Mouse (Mus musculus): Measurements from ENCODE around the gene Taf10. TPM values are rescaled to one million over a fixed set of nuclear protein-coding genes. Genes with fewer than 3 reads are reported as not detected.

Gene Taf10
- 137 and 141 TPM in 2 replicates for polyA plus RNA-seq (2015; fragmentation: Nextera tagmentation; extraction: Ambion mirVana)

- Histone ChIP-seq H3K4me1 (peaks cover 11% of the 10 kb centered on the region), H3K9ac (peak within 1 kb of the TSS; percentile 92), H3K36me3 (ENCODE audit: poor library complexity, severe bottlenecking) (peaks cover 65% of the 10 kb centered on the region), H3K27me3 (no peaks in the 10 kb centered on the region), H3K4me3 (peak within 1 kb of the TSS; percentile 98), H3K27ac (peak within 1 kb of the TSS; percentile 79), H3K9me3 (replicated peaks) (no peaks in the 10 kb centered on the region), H3K4me2 (peak within 1 kb of the TSS; percentile 91)
- under 1% methylated on average over 60 of the region's 67 CpGs for WGBS
- peak; percentile 99 for ATAC-seq
Measured at GRCm38 (mm10) chr7:105743926-105744590, at the start of gene Taf10. Gene Taf10, minus strand, starts transcription at chr7:105744361.

GRCm38 (mm10) chr7:105793701-105794100 is 49.5 kb upstream of the Taf10 start:
- H3K36me3 ChIP-seq (ENCODE audit: poor library complexity, severe bottlenecking), result no peaks in the 10 kb centered on the region
- H3K4me3 ChIP-seq, result no peak overlapping the region
- H3K4me1 ChIP-seq, result no peaks in the 10 kb centered on the region; the same call in 1 of the 2 replicates
- WGBS, result 76% methylated on average over 7 of the region's 7 CpGs
- no peak overlapping the region for H3K9ac ChIP-seq
- no peak overlapping the region for H3K27ac ChIP-seq
- no peak overlapping the region for H3K4me2 ChIP-seq
- ATAC-seq, result no peak
- H3K9me3 ChIP-seq (replicated peaks), result no peaks in the 10 kb centered on the region
- no peaks in the 10 kb centered on the region for H3K27me3 ChIP-seq

- H3K4me3 ChIP-seq, result no peak overlapping the region
- H3K27me3 ChIP-seq, result no peaks in the 10 kb centered on the region
- H3K4me2 ChIP-seq, result no peak overlapping the region
- 91% methylated on average over 1 of the region's 1 CpGs for WGBS
- H3K9me3 ChIP-seq (replicated peaks), result no peaks in the 10 kb centered on the region
- no peak for ATAC-seq
- no peak overlapping the region for H3K9ac ChIP-seq
- peaks cover 11% of the 10 kb centered on the region for H3K4me1 ChIP-seq
- no peak overlapping the region for H3K27ac ChIP-seq
- no peaks in the 10 kb centered on the region for H3K36me3 ChIP-seq (ENCODE audit: poor library complexity, severe bottlenecking)
Measured at GRCm38 (mm10) chr7:105791147-105791546, 47.0 kb upstream of the Taf10 start.

GRCm38 (mm10) chr7:105787285-105788140 is 43.4 kb upstream of the Taf10 start, which contains the start of gene Dchs1:
Gene Dchs1, minus strand, starts transcription at chr7:105787654.
- under 1% methylated on average over 64 of the region's 97 CpGs for WGBS
- Histone ChIP-seq H3K27me3 (no peaks in the 10 kb centered on the region), H3K9ac (peak within 1 kb of the TSS; percentile 100), H3K36me3 (ENCODE audit: poor library complexity, severe bottlenecking) (peaks cover 34% of the 10 kb centered on the region), H3K4me3 (peak within 1 kb of the TSS; percentile 99), H3K27ac (peak within 1 kb of the TSS; percentile 96), H3K4me2 (peak within 1 kb of the TSS; percentile 88), H3K9me3 (replicated peaks) (no peaks in the 10 kb centered on the region), H3K4me1 (peaks cover 48% of the 10 kb centered on the region)
- ATAC-seq, result peak; percentile 83

- peak overlapping the region; percentile 99 for H3K4me3 ChIP-seq
- H3K4me1 ChIP-seq, result peaks cover 49% of the 10 kb centered on the region
- peak overlapping the region; percentile 88 for H3K4me2 ChIP-seq
- H3K36me3 ChIP-seq (ENCODE audit: poor library complexity, severe bottlenecking), result peaks cover 42% of the 10 kb centered on the region
- H3K9me3 ChIP-seq (replicated peaks), result no peaks in the 10 kb centered on the region
- H3K27ac ChIP-seq, result peak overlapping the region; percentile 96
- WGBS, result 4% methylated on average over 19 of the region's 20 CpGs
- peak overlapping the region; percentile 100 for H3K9ac ChIP-seq
- H3K27me3 ChIP-seq, result no peaks in the 10 kb centered on the region
- peak; percentile 76 for ATAC-seq
Measured at GRCm38 (mm10) chr7:105786506-105787284, 42.5 kb upstream of the Taf10 start.

- H3K4me3 ChIP-seq, result peak overlapping the region; percentile 99
- peaks cover 51% of the 10 kb centered on the region for H3K4me1 ChIP-seq
- ATAC-seq, result no peak
- 12% methylated on average over 4 of the region's 4 CpGs for WGBS
- peaks cover 63% of the 10 kb centered on the region for H3K36me3 ChIP-seq (ENCODE audit: poor library complexity, severe bottlenecking)
- 0 out of 2 replicates have a peak overlapping the region, but pooled peaks have one; percentile 25 for H3K27ac ChIP-seq
- peak overlapping the region; percentile 51 for H3K9ac ChIP-seq
- H3K9me3 ChIP-seq (replicated peaks), result no peaks in the 10 kb centered on the region
- peak overlapping the region; percentile 88 for H3K4me2 ChIP-seq
- no peaks in the 10 kb centered on the region for H3K27me3 ChIP-seq
Measured at GRCm38 (mm10) chr7:105784556-105784955, 40.4 kb upstream of the Taf10 start.

- Histone ChIP-seq H3K9me3 (replicated peaks) (no peaks in the 10 kb centered on the region), H3K4me1 (peaks cover 58% of the 10 kb centered on the region), H3K36me3 (ENCODE audit: poor library complexity, severe bottlenecking) (peaks cover 70% of the 10 kb centered on the region), H3K27me3 (no peaks in the 10 kb centered on the region), H3K4me3 (0 out of 2 replicates have a peak overlapping the region, but pooled peaks have one; percentile 99), H3K9ac (peak overlapping the region; percentile 52; the same call in 1 of the 2 replicates), H3K4me2 (peak overlapping the region; percentile 88), H3K27ac (no peak overlapping the region)
- no peak for ATAC-seq
- WGBS, result 53% methylated on average over 4 of the region's 4 CpGs
Measured at GRCm38 (mm10) chr7:105783861-105784260, 39.7 kb upstream of the Taf10 start.

GRCm38 (mm10) chr7:105778553-105779265 is 34.5 kb upstream of the Taf10 start:
- ATAC-seq, result peak; percentile 57
- peaks cover 86% of the 10 kb centered on the region for H3K36me3 ChIP-seq (ENCODE audit: poor library complexity, severe bottlenecking)
- peak overlapping the region; percentile 40; the same call in 1 of the 2 replicates for H3K9ac ChIP-seq
- 40% methylated on average over 4 of the region's 4 CpGs for whole genome bisulfite sequencing
- H3K4me1 ChIP-seq, result peaks cover 62% of the 10 kb centered on the region
- H3K27ac ChIP-seq, result peak overlapping the region; percentile 61
- no peaks in the 10 kb centered on the region for H3K27me3 ChIP-seq
- no peak overlapping the region for H3K4me3 ChIP-seq
- no peaks in the 10 kb centered on the region for H3K9me3 ChIP-seq (replicated peaks)
- H3K4me2 ChIP-seq, result peak overlapping the region; percentile 28

GRCm38 (mm10) chr7:105777797-105778552 is 33.8 kb upstream of the Taf10 start:
- Histone ChIP-seq H3K4me1 (peaks cover 55% of the 10 kb centered on the region), H3K9ac (peak overlapping the region; percentile 40), H3K27me3 (no peaks in the 10 kb centered on the region), H3K36me3 (ENCODE audit: poor library complexity, severe bottlenecking) (peaks cover 85% of the 10 kb centered on the region), H3K9me3 (replicated peaks) (no peaks in the 10 kb centered on the region), H3K4me2 (peak overlapping the region; percentile 28), H3K27ac (peak overlapping the region; percentile 61), H3K4me3 (no peak overlapping the region)
- peak; percentile 13; the same call in 1 of the 2 replicates for ATAC-seq
- WGBS, result 74% methylated on average over 13 of the region's 13 CpGs

GRCm38 (mm10) chr7:105777316-105777715 is 33.2 kb upstream of the Taf10 start:
- peaks cover 49% of the 10 kb centered on the region for H3K4me1 ChIP-seq
- H3K27me3 ChIP-seq, result no peaks in the 10 kb centered on the region
- H3K4me3 ChIP-seq, result no peak overlapping the region
- H3K9me3 ChIP-seq (replicated peaks), result no peaks in the 10 kb centered on the region
- WGBS, result 94% methylated on average over 1 of the region's 1 CpGs
- no peak overlapping the region for H3K27ac ChIP-seq
- H3K9ac ChIP-seq, result peak overlapping the region; percentile 40; the same call in 1 of the 2 replicates
- peaks cover 85% of the 10 kb centered on the region for H3K36me3 ChIP-seq (ENCODE audit: poor library complexity, severe bottlenecking)
- ATAC-seq, result no peak
- H3K4me2 ChIP-seq, result peak overlapping the region; percentile 22; the same call in 1 of the 2 replicates

Measured in forebrain, embryonic 13.5 days (tissue).